Mouse (Mus musculus): ENCODE results near the gene Myo1e. TPM values are rescaled to one million over a fixed set of nuclear protein-coding genes. Genes with fewer than 3 reads are reported as not detected.

Gene Myo1e
- polyA plus RNA-seq, 1 experiment from 2014 or later, result 18.2 TPM

- no peak overlapping the region for H3K9ac ChIP-seq (ENCODE audit: low read depth, low read length)
- H3K27me3 ChIP-seq (replicated peaks; ENCODE audit: control insufficient read depth, insufficient read depth, low read length), result no peaks in the 10 kb centered on the region
- H3K27ac ChIP-seq (ENCODE audit: low read length), result no peak overlapping the region
- ATAC-seq, result no peak
- H3K36me3 ChIP-seq (ENCODE audit: control insufficient read depth, insufficient read depth, low read length), result no peaks in the 10 kb centered on the region
- H3K4me3 ChIP-seq (ENCODE audit: low read length), result no peak overlapping the region
- no peak overlapping the region for H3K4me2 ChIP-seq (ENCODE audit: low read depth, low read length)
- H3K4me1 ChIP-seq (ENCODE audit: control insufficient read depth, insufficient read depth, low read length), result peaks cover 14% of the 10 kb centered on the region
- no peaks in the 10 kb centered on the region for H3K9me3 ChIP-seq (ENCODE audit: control insufficient read depth, low read length)
- WGBS, result 88% methylated on average over 4 of the region's 4 CpGs
These were observed 63.3 kb downstream of the Myo1e start for GRCm38 (mm10) chr9:70270468-70270867.

GRCm38 (mm10) chr9:70271137-70271536 is 64.0 kb downstream of the Myo1e start:
- Histone ChIP-seq H3K4me3 (ENCODE audit: low read length) (no peak overlapping the region), H3K27me3 (replicated peaks; ENCODE audit: control insufficient read depth, insufficient read depth, low read length) (no peaks in the 10 kb centered on the region), H3K9me3 (ENCODE audit: control insufficient read depth, low read length) (no peaks in the 10 kb centered on the region), H3K27ac (ENCODE audit: low read length) (peak overlapping the region; percentile 56; the same call in 1 of the 2 replicates), H3K36me3 (ENCODE audit: control insufficient read depth, insufficient read depth, low read length) (no peaks in the 10 kb centered on the region), H3K9ac (ENCODE audit: low read depth, low read length) (no peak overlapping the region), H3K4me2 (ENCODE audit: low read depth, low read length) (no peak overlapping the region), H3K4me1 (ENCODE audit: control insufficient read depth, insufficient read depth, low read length) (peaks cover 17% of the 10 kb centered on the region)
- peak; percentile 32 for ATAC-seq
- 53% methylated on average over 7 of the region's 7 CpGs for WGBS

GRCm38 (mm10) chr9:70271631-70272030 is 64.5 kb downstream of the Myo1e start:
- Histone ChIP-seq H3K27ac (ENCODE audit: low read length) (peak overlapping the region; percentile 56; the same call in 1 of the 2 replicates), H3K4me1 (ENCODE audit: control insufficient read depth, insufficient read depth, low read length) (peaks cover 17% of the 10 kb centered on the region), H3K9me3 (ENCODE audit: control insufficient read depth, low read length) (no peaks in the 10 kb centered on the region), H3K27me3 (replicated peaks; ENCODE audit: control insufficient read depth, insufficient read depth, low read length) (no peaks in the 10 kb centered on the region), H3K4me2 (ENCODE audit: low read depth, low read length) (no peak overlapping the region), H3K36me3 (ENCODE audit: control insufficient read depth, insufficient read depth, low read length) (no peaks in the 10 kb centered on the region), H3K9ac (ENCODE audit: low read depth, low read length) (no peak overlapping the region), H3K4me3 (ENCODE audit: low read length) (no peak overlapping the region)
- no peak for ATAC-seq
- WGBS, result 94% methylated on average over 9 of the region's 9 CpGs

- WGBS, result 88% methylated on average over 6 of the region's 6 CpGs
- peaks cover 23% of the 10 kb centered on the region for H3K4me1 ChIP-seq (ENCODE audit: control insufficient read depth, insufficient read depth, low read length)
- H3K36me3 ChIP-seq (ENCODE audit: control insufficient read depth, insufficient read depth, low read length), result no peaks in the 10 kb centered on the region
- peak overlapping the region; percentile 29; the same call in 1 of the 2 replicates for H3K27ac ChIP-seq (ENCODE audit: low read length)
- no peaks in the 10 kb centered on the region for H3K9me3 ChIP-seq (ENCODE audit: control insufficient read depth, low read length)
- no peak overlapping the region for H3K4me3 ChIP-seq (ENCODE audit: low read length)
- no peak overlapping the region for H3K9ac ChIP-seq (ENCODE audit: low read depth, low read length)
- ATAC-seq, result no peak
- no peaks in the 10 kb centered on the region for H3K27me3 ChIP-seq (replicated peaks; ENCODE audit: control insufficient read depth, insufficient read depth, low read length)
- H3K4me2 ChIP-seq (ENCODE audit: low read depth, low read length), result no peak overlapping the region
These were observed 66.9 kb downstream of the Myo1e start for GRCm38 (mm10) chr9:70274071-70274470.

GRCm38 (mm10) chr9:70274476-70274875 is 67.3 kb downstream of the Myo1e start:
- WGBS, result 84% methylated on average over 6 of the region's 6 CpGs
- ATAC-seq, result peak; percentile 17
- H3K9ac ChIP-seq (ENCODE audit: low read depth, low read length), result no peak overlapping the region

GRCm38 (mm10) chr9:70274887-70275555 is 67.9 kb downstream of the Myo1e start:
- H3K4me3 ChIP-seq (ENCODE audit: low read length), result no peak overlapping the region
- H3K27me3 ChIP-seq (replicated peaks; ENCODE audit: control insufficient read depth, insufficient read depth, low read length), result no peaks in the 10 kb centered on the region
- H3K9me3 ChIP-seq (ENCODE audit: control insufficient read depth, low read length), result no peaks in the 10 kb centered on the region
- H3K4me1 ChIP-seq (ENCODE audit: control insufficient read depth, insufficient read depth, low read length), result peaks cover 23% of the 10 kb centered on the region
- ATAC-seq, result peak; percentile 45
- no peaks in the 10 kb centered on the region for H3K36me3 ChIP-seq (ENCODE audit: control insufficient read depth, insufficient read depth, low read length)
- WGBS, result 62% methylated on average over 12 of the region's 12 CpGs
- no peak overlapping the region for H3K9ac ChIP-seq (ENCODE audit: low read depth, low read length)
- no peak overlapping the region for H3K4me2 ChIP-seq (ENCODE audit: low read depth, low read length)
- peak overlapping the region; percentile 67 for H3K27ac ChIP-seq (ENCODE audit: low read length)

More at GRCm38 (mm10) chr9:70274476-70274875, 67.3 kb downstream of the Myo1e start:
- Histone ChIP-seq H3K27me3 (replicated peaks; ENCODE audit: control insufficient read depth, insufficient read depth, low read length) (no peaks in the 10 kb centered on the region), H3K27ac (ENCODE audit: low read length) (peak overlapping the region; percentile 67), H3K4me3 (ENCODE audit: low read length) (no peak overlapping the region), H3K4me2 (ENCODE audit: low read depth, low read length) (no peak overlapping the region), H3K9me3 (ENCODE audit: control insufficient read depth, low read length) (no peaks in the 10 kb centered on the region), H3K4me1 (ENCODE audit: control insufficient read depth, insufficient read depth, low read length) (peaks cover 23% of the 10 kb centered on the region), H3K36me3 (ENCODE audit: control insufficient read depth, insufficient read depth, low read length) (no peaks in the 10 kb centered on the region)

GRCm38 (mm10) chr9:70277076-70277475 is 69.9 kb downstream of the Myo1e start:
- Histone ChIP-seq H3K4me1 (ENCODE audit: control insufficient read depth, insufficient read depth, low read length) (peaks cover 16% of the 10 kb centered on the region; the same call in 1 of the 2 replicates), H3K4me2 (ENCODE audit: low read depth, low read length) (peak overlapping the region; percentile 38), H3K36me3 (ENCODE audit: control insufficient read depth, insufficient read depth, low read length) (no peaks in the 10 kb centered on the region), H3K27ac (ENCODE audit: low read length) (peak overlapping the region; percentile 89), H3K9me3 (ENCODE audit: control insufficient read depth, low read length) (0 out of 2 replicates have a peak, but pooled peaks cover 3% of the 10 kb centered on the region), H3K9ac (ENCODE audit: low read depth, low read length) (peak overlapping the region; percentile 12; the same call in 1 of the 2 replicates), H3K4me3 (ENCODE audit: low read length) (peak overlapping the region; percentile 24), H3K27me3 (replicated peaks; ENCODE audit: control insufficient read depth, insufficient read depth, low read length) (no peaks in the 10 kb centered on the region)
- 71% methylated on average over 3 of the region's 3 CpGs for WGBS
- peak; percentile 39 for ATAC-seq

GRCm38 (mm10) chr9:70277529-70277982 is 70.4 kb downstream of the Myo1e start:
- peak overlapping the region; percentile 24 for H3K4me3 ChIP-seq (ENCODE audit: low read length)
- no peaks in the 10 kb centered on the region for H3K27me3 ChIP-seq (replicated peaks; ENCODE audit: control insufficient read depth, insufficient read depth, low read length)
- peak; percentile 88 for ATAC-seq
- WGBS, result 53% methylated on average over 11 of the region's 11 CpGs
- no peaks in the 10 kb centered on the region for H3K36me3 ChIP-seq (ENCODE audit: control insufficient read depth, insufficient read depth, low read length)
- H3K4me2 ChIP-seq (ENCODE audit: low read depth, low read length), result peak overlapping the region; percentile 38
- H3K9me3 ChIP-seq (ENCODE audit: control insufficient read depth, low read length), result 0 out of 2 replicates have a peak, but pooled peaks cover 3% of the 10 kb centered on the region
- peak overlapping the region; percentile 89 for H3K27ac ChIP-seq (ENCODE audit: low read length)
- H3K4me1 ChIP-seq (ENCODE audit: control insufficient read depth, insufficient read depth, low read length), result peaks cover 16% of the 10 kb centered on the region; the same call in 1 of the 2 replicates
- H3K9ac ChIP-seq (ENCODE audit: low read depth, low read length), result peak overlapping the region; percentile 12; the same call in 1 of the 2 replicates

- Histone ChIP-seq H3K4me3 (ENCODE audit: low read length) (no peak overlapping the region), H3K4me2 (ENCODE audit: low read depth, low read length) (no peak overlapping the region), H3K36me3 (ENCODE audit: control insufficient read depth, insufficient read depth, low read length) (no peaks in the 10 kb centered on the region), H3K4me1 (ENCODE audit: control insufficient read depth, insufficient read depth, low read length) (peaks cover 6% of the 10 kb centered on the region; the same call in 1 of the 2 replicates), H3K27me3 (replicated peaks; ENCODE audit: control insufficient read depth, insufficient read depth, low read length) (no peaks in the 10 kb centered on the region), H3K9me3 (ENCODE audit: control insufficient read depth, low read length) (peaks cover 6% of the 10 kb centered on the region), H3K27ac (ENCODE audit: low read length) (no peak overlapping the region), H3K9ac (ENCODE audit: low read depth, low read length) (no peak overlapping the region)
- WGBS, result 83% methylated on average over 8 of the region's 8 CpGs
- no peak for ATAC-seq
These were observed 74.3 kb downstream of the Myo1e start for GRCm38 (mm10) chr9:70281407-70281806.

Data from intestine, embryonic 16.5 days (tissue).